ENCODE assay signal across 30 mouse cellular contexts in the genomic region with DNA sequence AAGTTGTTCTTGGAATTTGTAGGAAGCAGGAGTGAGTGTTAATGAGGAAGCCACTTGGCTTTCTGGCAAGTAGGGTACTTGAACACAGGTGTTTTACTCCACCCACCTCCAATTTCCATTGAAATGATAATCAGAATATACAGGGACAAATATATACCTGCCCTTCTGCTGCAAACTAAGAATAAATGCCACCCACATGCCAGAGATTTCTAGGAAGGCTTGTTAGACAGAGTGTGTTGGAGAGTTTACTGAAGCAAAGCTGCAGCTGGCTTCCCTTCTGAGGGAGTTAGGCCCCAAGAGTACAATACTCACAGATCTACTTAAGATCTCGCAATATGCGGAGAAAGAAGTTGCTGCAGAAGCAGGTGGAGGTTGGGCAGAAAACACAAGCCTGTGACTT.
DNase-seq lines count a peak whose midpoint lies in the region; ATAC-seq and TF ChIP-seq lines count a peak whose summit lies in the region.
"Had no signal": no experiment of that assay in that cellular context is flagged by ENCODE, and none has a peak within 500 bp of the region (broad histone marks: within the 10 kb centered on the region; RNA-seq: fewer than 3 reads in every experiment).

No protein-coding gene starts in this region.

- no peak overlapping the region for H3K9ac ChIP-seq in forebrain, postnatal 0 days
- no peak overlapping the region for H3K9ac ChIP-seq in forebrain, embryonic 11.5 days (ENCODE audit: low read length)
- H3K9ac ChIP-seq: embryonic facial prominence, embryonic 13.5 days; forebrain, embryonic 13.5 days; heart, embryonic 15.5 days; hindbrain, embryonic 14.5 days; liver, postnatal 0 days; neural tube, embryonic 15.5 days had no signal

- no peaks in the 10 kb centered on the region for H3K9me3 ChIP-seq in forebrain, postnatal 0 days (ENCODE audit: low read length)
- H3K9me3 ChIP-seq in forebrain, embryonic 11.5 days (ENCODE audit: control insufficient read depth, low read length): no peaks in the 10 kb centered on the region
- H3K9me3 ChIP-seq: embryonic facial prominence, embryonic 13.5 days; forebrain, embryonic 13.5 days; heart, embryonic 15.5 days; midbrain, embryonic 10.5 days; neural tube, embryonic 15.5 days had no signal

- no peaks in the 10 kb centered on the region for H3K27me3 ChIP-seq in forebrain, postnatal 0 days (ENCODE audit: insufficient read depth, low read length)
- no peaks in the 10 kb centered on the region for H3K27me3 ChIP-seq in forebrain, embryonic 11.5 days (ENCODE audit: control insufficient read depth, insufficient read depth, low read length)
- H3K27me3 ChIP-seq: embryonic facial prominence, embryonic 13.5 days; forebrain, embryonic 13.5 days; heart, embryonic 15.5 days; neural tube, embryonic 15.5 days had no signal

- no peak for DNase-seq in forebrain, postnatal 0 days
- DNase-seq in forebrain, embryonic 11.5 days (ENCODE audit: low spot score): no peak
- peak; percentile 58 for DNase-seq in layer of hippocampus, adult 9-11 months
- DNase-seq in layer of hippocampus, postnatal 10 days (ENCODE audit: low spot score in 2 of 2): no peak
- peak; percentile 22 to 26 for DNase-seq in left cerebral cortex, adult 18-20 months (ENCODE audit: low spot score in 2 of 2)
- peak; percentile 32 to 63 for DNase-seq in right cerebral cortex, postnatal 10 days (ENCODE audit: low spot score in 2 of 2)
- DNase-seq in testis, postnatal 10 days (ENCODE audit: low spot score): no peak
- no peak for DNase-seq in urinary bladder, postnatal 4 days (ENCODE audit: low spot score in 2 of 2)
- DNase-seq: adrenal gland, adult 8-10 months; cerebellum, adult 2 months; cerebellum, postnatal 36 days; embryo, embryonic 11 days; gastrocnemius, adult 2 months; heart, postnatal 4 days; kidney, adult 18-20 months; liver, postnatal 0 days had no signal

- no peak for TF ChIP-seq CTCF in forebrain, postnatal 0 days (IDR thresholded peaks at IDR 0.05; ENCODE audit: low read depth)

- no peaks in the 10 kb centered on the region for H3K4me1 ChIP-seq in forebrain, postnatal 0 days (ENCODE audit: insufficient read depth)
- no peaks in the 10 kb centered on the region for H3K4me1 ChIP-seq in forebrain, embryonic 11.5 days (replicated peaks; ENCODE audit: control insufficient read depth, insufficient read depth, low read length)
- H3K4me1 ChIP-seq: embryonic facial prominence, embryonic 13.5 days; forebrain, embryonic 13.5 days; heart, embryonic 15.5 days; midbrain, embryonic 10.5 days; neural tube, embryonic 15.5 days had no signal

- H3K4me3 ChIP-seq in forebrain, postnatal 0 days (ENCODE audit: low read depth, low read length): no peak overlapping the region
- H3K4me3 ChIP-seq in forebrain, embryonic 11.5 days (ENCODE audit: low read depth, low read length): no peak overlapping the region
- H3K4me3 ChIP-seq: embryonic facial prominence, embryonic 13.5 days; erythroblast, embryonic 14.5 days; forebrain, embryonic 13.5 days; gastrocnemius, adult 2 months; heart, embryonic 15.5 days; midbrain, embryonic 10.5 days; neural tube, embryonic 15.5 days had no signal

- H3K4me2 ChIP-seq in forebrain, postnatal 0 days (ENCODE audit: low read depth): no peak overlapping the region
- H3K4me2 ChIP-seq in forebrain, embryonic 11.5 days (ENCODE audit: low read depth, low read length, severe bottlenecking): no peak overlapping the region
- H3K4me2 ChIP-seq: embryonic facial prominence, embryonic 13.5 days; forebrain, embryonic 13.5 days; heart, embryonic 15.5 days; hindbrain, embryonic 14.5 days; liver, embryonic 11.5 days; neural tube, embryonic 15.5 days had no signal

- H3K36me3 ChIP-seq in forebrain, postnatal 0 days (ENCODE audit: insufficient read depth): no peaks in the 10 kb centered on the region
- no peaks in the 10 kb centered on the region for H3K36me3 ChIP-seq in forebrain, embryonic 11.5 days (ENCODE audit: control insufficient read depth, insufficient read depth, low read length)
- H3K36me3 ChIP-seq: embryonic facial prominence, embryonic 13.5 days; heart, embryonic 15.5 days; midbrain, embryonic 10.5 days; neural tube, embryonic 15.5 days had no signal

- 74% methylated on average over 2 of the region's 2 CpGs for WGBS in forebrain, postnatal 0 days
- WGBS in forebrain, embryonic 11.5 days: 88% methylated on average over 2 of the region's 2 CpGs

- peak; percentile 38 for ATAC-seq in forebrain, postnatal 0 days
- no peak for ATAC-seq in forebrain, embryonic 11.5 days (replicated peaks; ENCODE audit: low FRiP score)
- ATAC-seq: activated CD4-positive, CD25-positive, alpha-beta regulatory T cell, adult 4 months; forebrain, embryonic 13.5 days; inflammation-experienced regulatory T-cells, adult 6 months; liver, postnatal 0 days; lung, postnatal 0 days had no signal

- no peak overlapping the region for H3K27ac ChIP-seq in forebrain, postnatal 0 days (ENCODE audit: low read depth, low read length)
- no peak overlapping the region for H3K27ac ChIP-seq in forebrain, embryonic 11.5 days (ENCODE audit: low read depth, low read length)
- H3K27ac ChIP-seq: embryonic facial prominence, embryonic 13.5 days; forebrain, embryonic 13.5 days; gastrocnemius, adult 2 months; heart, embryonic 15.5 days; hindbrain, embryonic 14.5 days; kidney, postnatal 0 days; macrophage; midbrain, embryonic 10.5 days; neural tube, embryonic 15.5 days; stomach, postnatal 0 days had no signal

Comparison
In these comparisons a context has a peak if more than half of its experiments do, and no peak if none do; other contexts are left out.
1. DNase-seq: peak in layer of hippocampus, adult 9-11 months (single experiment), left cerebral cortex, adult 18-20 months (2 of 2) and right cerebral cortex, postnatal 10 days (2 of 2); none in forebrain, postnatal 0 days (single experiment), forebrain, embryonic 11.5 days (single experiment), layer of hippocampus, postnatal 10 days (0 of 2), testis, postnatal 10 days (single experiment) and urinary bladder, postnatal 4 days (0 of 2).